Mouse (Mus musculus) spleen, adult 2 months (tissue): ENCODE results near the gene Tmem136.

Experiments
- CTCF ChIP-seq: fragments of 200-500 bp; IDR thresholded peaks from 2 replicates; pipeline ENCODE4 v1.5.1; 2011; ENCODE audit warnings: mild to moderate bottlenecking, inconsistent platforms; ENCODE audit not compliant: insufficient read depth, insufficient read length, insufficient replicate concordance; ENCODE audit errors: extremely low read depth
- POLR2A ChIP-seq: fragments of 200-500 bp; IDR thresholded peaks from 2 replicates; pipeline ENCODE4 v1.6.1; 2011; ENCODE audit warnings: low read depth, low read length, inconsistent platforms

- peak; percentile 57; the same call in 1 of the 2 replicates for TF ChIP-seq CTCF
- no peak for TF ChIP-seq POLR2A
Observed at GRCm38 (mm10) chr9:43141839-43142238, 25.5 kb upstream of the Tmem136 start.
